Mouse (Mus musculus) lung, adult 18-20 months (tissue): ENCODE results near the gene H2-M10.5.
"Not testable (repeated sequence)": the region's sequence is repeated elsewhere in the genome, so short reads cannot be mapped to it uniquely, and the experiment has no call there.

Source experiments
- DNase-seq, 2 experiments: peaks; one replicate each; pipeline ENCODE4 v3.0.0; 2022; ENCODE audit warnings: mixed read lengths in 2 of 2

H2-M10.5 gene

DNA sequence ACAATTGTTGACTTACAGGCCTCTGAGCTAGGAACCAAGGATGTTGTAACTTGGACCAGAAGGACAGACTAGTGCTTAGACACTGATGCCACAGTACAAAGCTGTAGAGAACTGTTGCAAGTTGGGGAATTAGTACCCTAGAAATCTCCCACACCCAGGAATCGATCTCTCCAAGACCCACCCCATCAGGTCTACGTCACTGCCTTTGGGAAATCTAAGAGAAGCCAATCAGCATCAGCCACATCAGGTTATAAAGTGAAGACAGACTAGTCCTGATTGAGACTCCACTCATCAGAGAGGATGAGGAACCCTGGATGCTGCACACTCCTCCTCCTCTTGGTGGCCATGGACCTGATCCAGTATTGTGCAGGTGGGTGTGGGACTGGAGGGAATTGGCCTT lies at the start of gene H2-M10.5:
H2-M10.5 (plus strand) TSS at position 301 of the 400 bp plus-strand sequence.
- not testable (repeated sequence) for DNase-seq

DNA sequence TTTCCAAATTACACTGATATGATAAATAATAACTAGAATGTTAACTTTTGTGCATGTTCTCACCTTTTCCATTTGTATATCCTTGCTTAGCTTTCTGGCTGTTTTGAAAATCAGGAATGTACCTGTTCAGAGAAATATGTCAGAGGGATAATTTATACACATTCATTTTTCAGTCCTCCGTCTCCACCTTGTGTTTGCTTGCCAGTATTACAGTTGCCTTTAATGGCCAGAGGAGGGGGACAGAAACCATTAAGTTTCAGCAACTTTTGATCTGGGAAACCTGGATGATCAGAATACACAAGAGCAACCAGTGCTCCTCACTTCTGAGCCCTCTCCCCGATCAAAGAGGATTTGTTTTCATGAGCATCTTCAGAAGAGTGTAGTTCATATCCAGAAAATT lies 46.7 kb upstream of the H2-M10.5 start:
- DNase-seq: no peak

DNA sequence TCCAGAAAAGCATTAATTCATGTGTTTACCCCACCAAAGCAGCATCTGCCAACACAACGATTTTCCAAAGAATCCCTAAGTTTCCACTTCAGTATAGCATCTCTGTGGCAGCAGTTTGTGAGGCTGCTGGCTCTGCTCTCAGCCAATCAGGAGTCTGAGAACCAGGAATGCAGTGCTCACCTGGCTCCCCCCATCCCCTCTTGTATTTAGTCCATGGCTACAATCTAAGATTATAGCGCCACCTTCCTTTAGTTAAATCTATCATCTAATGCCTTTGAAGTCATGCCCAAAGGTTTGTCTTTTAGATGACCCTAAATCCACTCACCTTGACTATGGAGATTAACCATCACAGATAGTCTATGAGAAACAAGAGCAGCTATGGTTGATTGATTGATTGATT lies 8.9 kb upstream of the H2-M10.5 start:
- no peak for DNase-seq

DNA sequence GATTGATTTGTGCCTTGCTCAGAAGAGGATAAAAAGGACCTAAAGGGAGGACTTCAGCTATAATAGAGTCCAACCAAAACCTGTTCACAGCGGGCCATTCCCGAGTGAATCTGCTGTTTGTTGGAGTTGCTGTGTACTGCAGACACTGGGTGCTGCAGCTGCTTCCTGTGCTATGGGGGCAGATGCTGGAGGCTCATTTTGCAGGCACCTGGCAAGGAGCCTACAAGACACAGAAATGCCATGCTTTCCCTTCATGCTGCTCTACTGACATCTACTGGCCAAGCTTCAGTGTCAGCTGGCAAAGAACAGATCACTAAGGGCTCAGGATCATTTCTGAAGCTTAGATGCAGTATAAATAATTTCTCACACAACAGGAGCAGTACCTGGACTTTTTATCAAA lies 8.5 kb upstream of the H2-M10.5 start:
- DNase-seq: peak in 1 of 2 experiments; percentile 8

DNA sequence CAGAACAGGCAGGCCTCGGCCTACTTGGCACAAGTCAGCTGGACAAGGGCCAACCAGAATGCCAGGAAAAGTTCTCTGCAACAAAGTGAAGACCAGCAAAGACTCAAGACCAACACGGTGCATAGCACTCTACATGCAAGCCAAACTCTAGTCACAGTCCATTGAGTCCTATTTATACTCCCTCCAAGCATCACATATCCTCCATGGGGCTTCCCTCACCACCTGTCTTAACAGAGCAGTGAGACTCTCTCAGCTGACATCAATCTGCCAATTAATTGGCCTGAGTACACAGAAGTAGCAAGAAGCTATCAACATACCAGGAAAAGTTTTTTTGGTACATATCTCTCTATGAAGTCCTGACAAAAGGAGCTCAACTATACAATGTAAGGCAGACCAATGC lies 7.3 kb upstream of the H2-M10.5 start:
- not testable (repeated sequence) for DNase-seq

DNA sequence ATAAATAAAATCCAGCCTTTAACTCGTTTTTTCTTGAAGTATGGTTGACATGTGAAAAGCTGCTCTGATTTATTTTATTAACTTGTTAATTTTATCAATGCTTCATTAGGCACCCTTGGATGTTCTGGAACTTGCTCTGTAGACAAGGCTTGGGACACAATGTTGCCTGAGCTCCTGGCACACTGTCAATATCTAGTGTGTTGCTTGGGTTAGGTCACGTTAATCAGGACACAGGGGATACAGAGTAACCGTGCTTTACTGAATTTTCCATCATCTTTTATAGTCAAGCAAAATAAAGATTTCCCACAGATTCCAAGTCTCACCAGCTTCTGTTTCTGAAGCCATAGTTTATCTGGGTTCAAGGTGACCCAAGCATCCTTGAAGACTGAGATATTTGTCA lies 8.8 kb downstream of the H2-M10.5 start:
- DNase-seq: no peak

DNA sequence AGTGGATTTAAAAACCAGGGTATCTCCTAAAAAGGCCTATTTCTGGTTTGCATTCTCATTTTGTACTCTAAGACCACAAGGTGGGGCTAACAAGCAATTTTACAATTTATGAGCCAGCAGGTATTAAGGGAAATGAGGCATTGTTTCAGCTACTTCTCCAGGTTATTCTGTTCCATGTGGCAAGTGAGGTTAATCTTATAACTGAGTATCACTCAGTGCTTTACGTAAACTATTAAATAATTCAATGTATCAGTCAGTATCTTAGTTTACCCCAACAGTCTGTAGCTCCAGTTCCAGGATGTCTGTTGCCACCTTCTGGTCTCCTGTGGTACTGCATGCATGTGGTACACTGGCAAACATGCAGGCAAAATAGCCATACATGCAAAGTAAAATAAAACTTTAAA lies 13.8 kb downstream of the H2-M10.5 start:
- DNase-seq: peak; percentile 15 to 18

DNA sequence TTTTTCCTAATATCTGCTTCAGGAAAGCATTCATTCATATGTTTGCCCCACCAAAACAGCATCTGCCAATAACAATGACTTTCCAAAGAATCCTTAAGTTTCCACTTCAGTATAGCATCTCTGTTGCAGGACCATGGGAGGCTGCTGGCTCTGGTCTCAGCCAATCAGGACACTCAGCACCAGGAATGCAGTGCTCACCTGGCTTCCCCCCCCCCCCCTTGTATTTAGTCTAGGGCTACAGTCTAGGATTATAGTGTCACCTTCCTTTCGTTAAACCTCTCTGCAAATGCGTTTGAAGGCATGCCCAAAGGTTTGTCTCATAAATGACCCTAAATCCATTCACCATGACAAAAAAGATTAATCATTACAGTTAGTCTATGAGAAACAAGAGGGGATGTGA lies 15.6 kb downstream of the H2-M10.5 start:
- DNase-seq: no peak

DNA sequence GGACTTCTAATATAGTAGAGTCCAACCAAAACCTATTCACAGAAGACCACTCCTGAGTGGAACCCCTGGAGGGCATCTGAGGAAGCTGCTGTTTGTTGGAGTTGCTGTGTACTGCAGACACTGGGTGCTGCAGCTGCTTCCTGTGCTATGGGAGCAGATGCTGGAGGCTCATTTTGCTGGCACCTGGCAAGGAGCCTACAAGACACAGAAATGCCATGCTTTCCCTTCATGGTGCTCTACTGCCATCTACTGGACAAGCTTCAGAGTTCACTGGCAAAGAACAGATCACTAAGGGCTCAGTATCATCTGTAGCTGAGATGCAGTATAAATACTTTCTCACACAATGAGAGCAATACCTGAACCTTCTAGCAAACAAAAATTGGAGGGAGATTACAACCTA lies 16.1 kb downstream of the H2-M10.5 start:
- DNase-seq: peak; percentile 27 to 57

DNA sequence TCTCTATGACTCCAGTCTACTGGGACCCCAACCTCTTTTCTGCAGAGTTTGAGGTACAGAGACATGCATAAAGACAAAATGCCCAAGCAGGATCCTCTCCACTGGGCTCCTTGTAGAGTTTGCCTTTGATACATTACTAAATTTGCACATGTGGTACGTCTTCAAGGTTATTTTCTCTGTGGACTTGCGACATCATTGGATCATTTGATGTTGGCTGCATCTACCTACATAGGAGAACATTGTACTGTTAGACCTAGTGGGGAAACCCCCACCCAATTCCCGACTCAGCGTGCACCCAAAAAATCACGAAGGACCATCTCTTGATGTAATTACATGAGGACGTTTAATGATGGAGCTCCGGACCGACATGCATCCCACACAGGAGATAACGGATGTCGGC lies 26.8 kb downstream of the H2-M10.5 start:
- no peak for DNase-seq

DNA sequence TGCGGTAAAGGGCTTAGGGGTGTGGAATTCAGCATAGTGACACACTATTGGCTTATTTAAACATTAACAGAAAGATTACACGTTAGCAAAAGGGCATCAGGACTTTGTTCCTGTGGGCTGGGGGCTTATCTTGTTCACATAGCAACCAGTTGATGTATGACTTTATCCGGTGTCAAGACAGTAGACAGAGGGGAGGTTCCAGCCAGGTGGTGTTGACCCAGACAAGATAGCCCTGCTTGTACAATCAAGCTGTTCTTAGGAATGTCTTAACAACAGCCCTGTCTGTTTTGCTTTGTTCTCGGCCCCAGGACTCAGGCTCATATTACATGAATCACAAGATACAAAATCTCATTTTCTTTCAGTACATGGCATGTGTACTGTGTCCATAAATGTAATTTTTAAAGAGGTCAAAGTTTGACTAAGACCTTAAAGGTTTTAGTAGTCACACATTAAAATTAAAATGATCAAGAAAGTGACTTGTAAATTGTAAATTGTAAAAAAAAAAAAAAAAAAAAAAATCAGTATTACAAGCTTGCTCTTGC lies 27.3 kb downstream of the H2-M10.5 start:
- not testable (repeated sequence) for DNase-seq

DNA sequence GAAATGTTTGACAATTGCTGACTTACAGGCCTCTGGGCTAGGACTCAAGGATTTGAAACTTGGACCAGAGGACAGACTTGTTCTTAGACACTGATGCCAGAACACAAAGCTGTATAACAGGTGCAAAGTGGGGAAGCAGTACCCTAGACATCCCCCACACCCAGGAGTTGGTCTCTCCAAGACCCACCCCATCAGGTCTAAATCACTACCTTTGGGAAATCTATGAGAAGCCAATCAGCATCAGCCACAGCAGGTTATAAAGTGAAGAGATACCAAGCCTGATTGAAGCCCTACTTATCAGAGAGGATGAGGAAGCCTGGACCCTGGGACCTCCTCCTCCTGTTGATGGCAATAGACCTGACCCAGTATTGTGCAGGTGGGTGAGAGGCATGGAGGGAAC lies 39.2 kb downstream of the H2-M10.5 start, which contains the start of gene H2-M10.6:
H2-M10.6 (plus strand) TSS at position 301 of the 400 bp plus-strand sequence.
- no peak for DNase-seq

DNA sequence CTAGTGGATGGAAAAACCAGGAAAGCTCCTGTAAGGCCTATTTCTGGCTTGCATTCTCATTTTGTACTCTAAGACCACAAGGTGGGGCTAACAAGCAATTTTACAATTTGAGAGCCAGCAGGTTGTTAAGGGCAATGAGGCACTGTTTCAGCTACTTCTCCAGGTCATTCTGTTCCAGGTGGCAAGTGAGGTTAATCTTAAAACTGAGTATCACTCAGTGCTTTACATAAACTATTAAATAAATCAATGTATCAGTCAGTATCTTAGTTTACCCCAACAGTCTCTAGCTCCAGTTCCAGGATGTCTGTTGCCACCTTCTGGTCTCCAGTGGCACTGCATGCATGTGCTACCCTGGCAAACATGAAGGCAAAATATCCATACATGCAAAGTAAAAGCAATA lies 51.3 kb downstream of the H2-M10.5 start:
- peak; percentile 47 to 56 for DNase-seq

DNA sequence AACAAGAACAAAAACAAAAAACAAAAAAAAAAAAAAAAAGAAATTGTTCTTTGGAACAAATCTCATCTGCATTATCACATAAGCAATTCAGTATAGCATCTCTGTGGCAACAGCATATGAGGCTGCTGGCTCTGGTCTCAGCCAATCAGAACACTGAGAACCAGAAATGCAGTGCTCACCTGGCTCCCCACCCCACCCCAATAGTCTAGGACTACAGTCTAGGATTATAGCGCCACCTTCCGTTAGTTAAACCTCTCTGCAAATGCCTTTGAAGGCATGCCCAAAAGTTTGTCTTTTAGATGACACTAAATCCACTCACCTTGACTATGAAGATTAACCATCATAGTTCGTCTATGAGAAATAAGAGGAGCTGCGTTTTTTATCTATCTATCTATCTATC lies 52.8 kb downstream of the H2-M10.5 start:
- no peak for DNase-seq
